In genomic region chr3:92080462-92081284, GRCm38 (mm10) we compare ENCODE assay signal across 8 mouse cellular contexts. TPM values are rescaled to one million over a fixed set of nuclear protein-coding genes. Genes with fewer than 3 reads are reported as not detected.
DNase-seq lines count a peak whose midpoint lies in the region; ATAC-seq lines count a peak whose summit lies in the region.

No protein-coding gene starts in this region.

- intact Hi-C loops in gastrocnemius, postnatal 14 days (cut with DNase I; ENCODE audit: low total_unique reads), result no loop called here

- peak; percentile 79 for DNase-seq in ZHBTc4 (ENCODE audit: low read depth, low spot score)
- peak; percentile 49 to 56 for DNase-seq in cerebellum, postnatal 4 days (ENCODE audit: low spot score in 2 of 2)
- DNase-seq in gastrocnemius, postnatal 14 days, result peak; percentile 70
- peak; percentile 11 for DNase-seq in induced T-regulatory cell, adult 2 months (ENCODE audit: low read depth)
- DNase-seq in left cerebral cortex, adult 9 months (ENCODE audit: low spot score in 2 of 2), result peak; percentile 31 to 56
- DNase-seq in spleen, adult 18-20 months, result peak; percentile 10 to 24
- DNase-seq in T-cell, adult 2 months (ENCODE audit: low spot score), result no peak

- peak; percentile 53 for ATAC-seq in megakaryocyte, adult 5-6 weeks (ENCODE audit: poor library complexity, severe bottlenecking)

RNA-seq across cellular contexts. Expression of gene Lor, which starts 2.3 kb away (rescaled TPM):
- not detected for total RNA-seq in gastrocnemius, postnatal 14 days (2021)
- not detected in 2 replicates for total RNA-seq in megakaryocyte, adult 5-6 weeks (2015)
- not detected in 2 replicates for total RNA-seq in megakaryocyte, adult 5-6 weeks (2017)

RNA-seq across cellular contexts. Expression of gene Prr9, which starts 43.1 kb away (rescaled TPM):
- not detected for total RNA-seq in gastrocnemius, postnatal 14 days (2021)
- not detected in 2 replicates for total RNA-seq in megakaryocyte, adult 5-6 weeks (2015)
- not detected in 2 replicates for total RNA-seq in megakaryocyte, adult 5-6 weeks (2017)
